In genomic region chr10:67187001-67187453, GRCm38 (mm10) we compare ENCODE assay signal across 8 mouse cellular contexts.
A peak's percentile ranks its signal among the peaks of the same experiment; 100 is the strongest.
DNase-seq lines count a peak whose midpoint lies in the region; ATAC-seq and TF ChIP-seq lines count a peak whose summit lies in the region.

No protein-coding gene starts in this region.

- H3K4me3 ChIP-seq in ES-E14 (ENCODE audit: insufficient read depth in 1 of 2, low read depth in 1 of 2, low read length in 2 of 2, poor library complexity in 1 of 2, severe bottlenecking in 1 of 2) = peak overlapping the region; percentile 43 to 60
- peak overlapping the region; percentile 61 for H3K4me3 ChIP-seq in bone marrow, adult 2 months (replicated peaks; ENCODE audit: control insufficient read depth, low read depth, low read length)
- H3K4me3 ChIP-seq in midbrain, embryonic 14.5 days (replicated peaks; ENCODE audit: low read depth, low read length) = peak overlapping the region; percentile 43

- no peak for ATAC-seq in midbrain, embryonic 14.5 days (ENCODE audit: low FRiP score, low TSS enrichment)
- no peak for ATAC-seq in activated CD4-positive, CD25-positive, alpha-beta regulatory T cell, adult 4 months

- under 1% methylated on average over 5 of the region's 5 CpGs for whole genome bisulfite sequencing in bone marrow, adult 2 months
- 7% methylated on average over 5 of the region's 5 CpGs for WGBS in midbrain, embryonic 14.5 days

- no peak for TF ChIP-seq CTCF in bone marrow, adult 2 months (IDR thresholded peaks at IDR 0.05; ENCODE audit: control insufficient read depth, insufficient read depth, low read length)

- in situ Hi-C loops in ES-E14 (cut with MboI; ENCODE audit: low sequenced_read_pairs in 2 of 2, unreplicated experiment in 2 of 2) = no loop called here

- DNase-seq in ES-E14 (ENCODE audit: low read depth, low spot score) = no peak
- peak; percentile 29 to 54 for DNase-seq in heart, adult 18-20 months
- peak; percentile 29 to 56 for DNase-seq in kidney, postnatal 4 days
- DNase-seq in midbrain, embryonic 14.5 days = peak; percentile 40
- no peak for DNase-seq in natural killer cell, adult 2 months (ENCODE audit: low spot score in 2 of 2)
- no peak for DNase-seq in left cerebral cortex, postnatal 14 days (ENCODE audit: low spot score in 2 of 2)

- intact Hi-C loops in left cerebral cortex, postnatal 14 days (cut with DNase I) = loop anchor here (5.0 to 10.0 kb wide), 2 partner anchors 60 to 162 kb away; no protein-coding TSS in a partner anchor

- H3K4me2 ChIP-seq in midbrain, embryonic 14.5 days (ENCODE audit: low read length) = peak overlapping the region; percentile 60

- H3K9me3 ChIP-seq in ES-E14 (ENCODE audit: control insufficient read depth, insufficient read depth, low read depth, low read length) = no peaks in the 10 kb centered on the region
- no peaks in the 10 kb centered on the region for H3K9me3 ChIP-seq in midbrain, embryonic 14.5 days (ENCODE audit: control insufficient read depth, low read length)

- no peak for TF ChIP-seq POLR2A in bone marrow, adult 2 months (IDR thresholded peaks at IDR 0.05; ENCODE audit: borderline replicate concordance, control insufficient read depth, low read depth, low read length)

- H3K27ac ChIP-seq in ES-E14 (ENCODE audit: insufficient read depth, low read depth, low read length, poor library complexity, severe bottlenecking) = peak overlapping the region; percentile 81; the same call in 1 of the 2 replicates
- peak overlapping the region; percentile 22; the same call in 1 of the 2 replicates for H3K27ac ChIP-seq in bone marrow, adult 2 months (ENCODE audit: control insufficient read depth, insufficient read depth, low read depth, low read length, poor library complexity)
- no peak overlapping the region for H3K27ac ChIP-seq in midbrain, embryonic 14.5 days (replicated peaks; ENCODE audit: low read depth, low read length)

- H3K4me1 ChIP-seq in ES-E14 (ENCODE audit: control insufficient read depth in 2 of 2, insufficient read depth in 2 of 2, low read length in 2 of 2, poor library complexity in 1 of 2) = peaks cover 7 to 24% of the 10 kb centered on the region in 2 experiments
- peaks cover 4% of the 10 kb centered on the region for H3K4me1 ChIP-seq in bone marrow, adult 2 months (ENCODE audit: control insufficient read depth, insufficient read depth, low read length)
- H3K4me1 ChIP-seq in midbrain, embryonic 14.5 days (ENCODE audit: control insufficient read depth, insufficient read depth, low read length) = peaks cover 20% of the 10 kb centered on the region

- no peaks in the 10 kb centered on the region; the same call in 1 of the 2 replicates for H3K36me3 ChIP-seq in ES-E14 (ENCODE audit: control insufficient read depth, insufficient read depth, low read length, poor library complexity, severe bottlenecking)
- no peaks in the 10 kb centered on the region for H3K36me3 ChIP-seq in midbrain, embryonic 14.5 days (ENCODE audit: control insufficient read depth, insufficient read depth, low read length)

- H3K9ac ChIP-seq in ES-E14 (ENCODE audit: insufficient read depth, low read depth, low read length, poor library complexity, severe bottlenecking) = peak overlapping the region; percentile 48; the same call in 1 of the 2 replicates
- H3K9ac ChIP-seq in midbrain, embryonic 14.5 days (replicated peaks; ENCODE audit: low read length) = no peak overlapping the region; the same call in 1 of the 2 replicates

- no peaks in the 10 kb centered on the region for H3K27me3 ChIP-seq in midbrain, embryonic 14.5 days (ENCODE audit: control insufficient read depth, insufficient read depth, low read length)

TF ChIP-seq in ES-E14, 5 proteins besides CTCF, POLR2A, EP300 and RAD21:
- TF ChIP-seq ZNF384 (IDR thresholded peaks at IDR 0.05; ENCODE audit: low read depth, low read length) (no peak), ZC3H11A (IDR thresholded peaks at IDR 0.05; ENCODE audit: borderline replicate concordance, low read depth, low read length) (no peak), CHD2 (IDR thresholded peaks at IDR 0.05; ENCODE audit: low read depth, low read length) (no peak), MAFK (IDR thresholded peaks at IDR 0.05; ENCODE audit: insufficient read depth, low read depth, low read length) (no peak), HCFC1 (IDR thresholded peaks at IDR 0.05; ENCODE audit: borderline replicate concordance, insufficient read depth, low read length) (no peak)

Comparison
In these comparisons a context has a peak if more than half of its experiments do, and no peak if none do; other contexts are left out.
1. DNase-seq: peak in heart, adult 18-20 months (2 of 2), kidney, postnatal 4 days (2 of 2) and midbrain, embryonic 14.5 days (single experiment); none in ES-E14 (single experiment), natural killer cell, adult 2 months (0 of 2) and left cerebral cortex, postnatal 14 days (0 of 2).
2. Peak in every context shown above with its lines, with median percentiles within 50 percentile points of each other: H3K4me3 ChIP-seq.